Mouse (Mus musculus): ENCODE results near the gene Casp7. TPM values are rescaled to one million over a fixed set of nuclear protein-coding genes. Genes with fewer than 3 reads are reported as not detected.

Gene Casp7
- polyA plus RNA-seq, 1 experiment: 12.4 TPM

- H3K36me3 ChIP-seq (ENCODE audit: control insufficient read depth, insufficient read depth, low read length): no peaks in the 10 kb centered on the region
- 43% methylated on average over 13 of the region's 13 CpGs for WGBS
- no peak for TF ChIP-seq POLR2A (IDR thresholded peaks at IDR 0.05; ENCODE audit: low read depth, low read length)
- TF ChIP-seq CTCF (conservative IDR thresholded peaks at IDR 0.05; ENCODE audit: insufficient read depth, insufficient read length, low read depth, low read length): no peak
- no peaks in the 10 kb centered on the region for H3K27me3 ChIP-seq (replicated peaks; ENCODE audit: control insufficient read depth, insufficient read depth, low read length)
- H3K4me1 ChIP-seq (ENCODE audit: control insufficient read depth, insufficient read depth, low read length): no peaks in the 10 kb centered on the region
- peak; percentile 14 for DNase-seq
- no peak overlapping the region for H3K4me3 ChIP-seq (ENCODE audit: insufficient read depth, low read depth, low read length)
- H3K27ac ChIP-seq (ENCODE audit: insufficient read depth, low read depth, low read length): 0 out of 2 replicates have a peak overlapping the region, but pooled peaks have one; percentile 37
Measured at GRCm38 (mm10) chr19:56484630-56485375, 87.9 kb downstream of the Casp7 start.

DNA sequence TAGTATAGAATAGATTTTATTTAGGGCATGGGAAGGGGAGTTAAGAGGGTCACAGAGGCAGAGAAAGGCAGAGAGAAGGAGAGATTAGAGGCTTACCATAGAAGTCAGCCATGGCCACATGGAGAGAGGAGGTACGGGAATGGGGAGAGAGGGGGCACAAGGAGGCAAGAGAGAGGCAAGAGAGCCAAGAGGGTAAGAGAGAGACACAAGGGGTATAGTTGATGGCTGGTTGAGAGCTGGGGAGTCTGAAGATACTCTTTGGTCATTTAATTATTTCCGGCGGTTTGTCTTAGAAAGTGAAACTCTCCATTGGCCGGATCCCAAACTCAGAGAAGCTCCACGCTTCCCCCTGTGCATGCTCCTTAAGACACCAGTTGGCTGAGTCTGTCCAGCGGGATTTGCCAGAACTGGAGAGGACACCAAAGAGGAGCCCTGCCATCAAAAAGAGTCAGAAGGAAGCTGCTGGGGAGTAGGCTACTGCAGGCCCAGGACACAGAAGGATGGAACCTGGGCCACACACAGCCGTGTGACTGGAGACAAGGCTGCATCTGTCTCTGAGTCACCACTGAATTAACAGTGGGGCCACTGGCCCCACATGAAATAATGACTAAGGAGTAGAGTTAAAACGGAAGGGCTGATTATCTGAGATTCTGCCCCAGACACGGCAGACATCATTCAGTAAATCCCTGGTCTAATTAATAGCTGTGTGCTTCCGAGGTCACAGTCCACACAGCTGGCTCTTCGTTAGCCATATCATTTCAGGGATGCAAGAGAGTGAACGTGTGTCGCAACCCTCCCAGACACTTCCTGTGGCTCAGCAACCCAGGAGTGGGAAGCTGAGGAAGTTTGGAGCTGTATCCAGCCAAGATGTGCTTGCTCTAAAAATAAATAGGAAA is 88.7 kb downstream of the Casp7 start:
- Histone ChIP-seq H3K27ac (ENCODE audit: insufficient read depth, low read depth, low read length) (peak overlapping the region; percentile 37; the same call in 1 of the 2 replicates), H3K27me3 (replicated peaks; ENCODE audit: control insufficient read depth, insufficient read depth, low read length) (no peaks in the 10 kb centered on the region), H3K4me3 (ENCODE audit: insufficient read depth, low read depth, low read length) (no peak overlapping the region), H3K36me3 (ENCODE audit: control insufficient read depth, insufficient read depth, low read length) (no peaks in the 10 kb centered on the region), H3K4me1 (ENCODE audit: control insufficient read depth, insufficient read depth, low read length) (no peaks in the 10 kb centered on the region)
- 56% methylated on average over 13 of the region's 13 CpGs for WGBS
- TF ChIP-seq POLR2A (IDR thresholded peaks at IDR 0.05; ENCODE audit: low read depth, low read length): no peak
- TF ChIP-seq CTCF (conservative IDR thresholded peaks at IDR 0.05; ENCODE audit: insufficient read depth, insufficient read length, low read depth, low read length): no peak
- DNase-seq: peak; percentile 60

DNA sequence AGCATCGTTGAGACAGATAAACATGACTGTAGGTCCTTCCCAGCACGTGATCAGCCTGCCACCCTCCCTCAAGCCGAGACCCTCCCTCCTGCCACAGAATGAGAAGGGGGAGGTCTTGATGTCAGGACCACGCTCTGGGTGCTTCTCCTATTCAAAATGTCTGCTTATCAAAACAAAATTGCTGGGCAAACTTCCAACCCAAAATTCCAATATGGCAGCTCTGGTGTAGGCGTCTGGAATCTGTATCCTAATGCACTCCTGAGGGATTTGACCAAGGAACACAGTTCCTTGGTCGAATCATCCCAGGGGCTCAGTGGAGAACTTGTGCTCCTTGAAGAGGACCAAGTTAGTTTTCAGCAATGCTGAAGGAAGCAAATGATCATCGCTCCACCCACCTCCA is 90.0 kb downstream of the Casp7 start:
- no peaks in the 10 kb centered on the region for H3K36me3 ChIP-seq (ENCODE audit: control insufficient read depth, insufficient read depth, low read length)
- WGBS: 87% methylated on average over 7 of the region's 7 CpGs
- no peak overlapping the region for H3K4me3 ChIP-seq (ENCODE audit: insufficient read depth, low read depth, low read length)
- no peaks in the 10 kb centered on the region for H3K27me3 ChIP-seq (replicated peaks; ENCODE audit: control insufficient read depth, insufficient read depth, low read length)
- H3K4me1 ChIP-seq (ENCODE audit: control insufficient read depth, insufficient read depth, low read length): no peaks in the 10 kb centered on the region
- DNase-seq: no peak
- H3K27ac ChIP-seq (ENCODE audit: insufficient read depth, low read depth, low read length): no peak overlapping the region
- no peak for TF ChIP-seq POLR2A (IDR thresholded peaks at IDR 0.05; ENCODE audit: low read depth, low read length)
- TF ChIP-seq CTCF (conservative IDR thresholded peaks at IDR 0.05; ENCODE audit: insufficient read depth, insufficient read length, low read depth, low read length): no peak

DNA sequence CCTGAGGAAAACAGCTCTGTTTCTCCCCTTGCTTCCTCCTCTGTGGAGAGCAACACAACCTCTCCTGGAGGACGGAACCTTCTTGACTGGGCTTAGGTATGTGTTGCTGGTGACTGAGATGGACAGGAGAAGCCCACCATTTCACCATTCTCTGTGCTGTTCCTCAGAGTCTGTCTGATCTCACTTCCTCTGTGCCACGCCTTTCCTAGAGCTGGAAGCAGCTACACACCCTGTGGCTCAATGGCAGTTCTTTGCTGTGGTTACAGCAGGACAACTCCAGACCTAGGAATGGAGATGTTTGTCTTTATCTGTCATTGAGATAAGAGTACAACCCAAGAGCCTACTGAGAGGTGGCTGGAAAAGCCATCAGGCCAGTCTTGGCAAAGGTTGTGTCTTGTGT is 90.4 kb downstream of the Casp7 start:
- WGBS: 96% methylated on average over 2 of the region's 2 CpGs
- TF ChIP-seq CTCF (conservative IDR thresholded peaks at IDR 0.05; ENCODE audit: insufficient read depth, insufficient read length, low read depth, low read length): no peak
- TF ChIP-seq POLR2A (IDR thresholded peaks at IDR 0.05; ENCODE audit: low read depth, low read length): no peak
- no peaks in the 10 kb centered on the region for H3K36me3 ChIP-seq (ENCODE audit: control insufficient read depth, insufficient read depth, low read length)
- no peak overlapping the region for H3K4me3 ChIP-seq (ENCODE audit: insufficient read depth, low read depth, low read length)
- DNase-seq: no peak
- no peaks in the 10 kb centered on the region for H3K27me3 ChIP-seq (replicated peaks; ENCODE audit: control insufficient read depth, insufficient read depth, low read length)
- H3K4me1 ChIP-seq (ENCODE audit: control insufficient read depth, insufficient read depth, low read length): no peaks in the 10 kb centered on the region
- no peak overlapping the region for H3K27ac ChIP-seq (ENCODE audit: insufficient read depth, low read depth, low read length)

DNA sequence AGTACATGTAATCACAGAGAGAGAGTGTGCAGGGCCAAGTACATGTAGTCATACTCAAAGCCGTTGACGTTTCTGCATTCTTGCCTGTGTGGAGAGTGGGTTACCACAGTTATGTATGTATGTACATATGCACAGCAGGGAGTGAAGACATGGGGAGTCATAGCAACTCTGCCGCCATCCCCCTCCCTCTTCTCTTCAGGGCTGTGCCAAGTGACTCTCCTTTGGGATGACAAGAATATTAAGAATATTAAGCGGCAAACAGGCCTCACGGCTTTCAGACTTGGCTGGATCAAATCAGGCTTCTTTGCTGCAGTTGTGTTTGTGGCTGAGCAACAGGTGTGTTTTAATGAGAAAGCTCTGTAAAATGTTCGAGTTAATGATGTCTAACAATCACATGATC is 92.7 kb downstream of the Casp7 start:
- H3K27ac ChIP-seq (ENCODE audit: insufficient read depth, low read depth, low read length): no peak overlapping the region
- no peaks in the 10 kb centered on the region for H3K27me3 ChIP-seq (replicated peaks; ENCODE audit: control insufficient read depth, insufficient read depth, low read length)
- no peak for DNase-seq
- TF ChIP-seq POLR2A (IDR thresholded peaks at IDR 0.05; ENCODE audit: low read depth, low read length) (no peak), CTCF (conservative IDR thresholded peaks at IDR 0.05; ENCODE audit: insufficient read depth, insufficient read length, low read depth, low read length) (no peak)
- WGBS: 83% methylated on average over 6 of the region's 6 CpGs
- H3K4me3 ChIP-seq (ENCODE audit: insufficient read depth, low read depth, low read length): no peak overlapping the region
- no peaks in the 10 kb centered on the region for H3K4me1 ChIP-seq (ENCODE audit: control insufficient read depth, insufficient read depth, low read length)
- no peaks in the 10 kb centered on the region for H3K36me3 ChIP-seq (ENCODE audit: control insufficient read depth, insufficient read depth, low read length)

Other genes starting within 250 kb of the Casp7 start
- 303 and 362 TPM in 2 replicates for gene Habp2, start 110.0 kb upstream of the Casp7 start, polyA plus RNA-seq (2012; rRNA removed)
- gene Nrap, start 7.1 kb upstream of the Casp7 start, polyA plus RNA-seq (2012; rRNA removed): 1.1 and 5.0 TPM in 2 replicates
- 0.12 and 0.17 TPM in 2 replicates for gene Plekhs1, start 64.5 kb downstream of the Casp7 start, polyA plus RNA-seq (2012; rRNA removed)
- 5.7 and 5.9 TPM in 2 replicates for gene Dclre1a, start 151.1 kb downstream of the Casp7 start, polyA plus RNA-seq (2012; rRNA removed)
- gene Nhlrc2, start 151.1 kb downstream of the Casp7 start, polyA plus RNA-seq (2012; rRNA removed): 6.3 and 6.6 TPM in 2 replicates